In genomic region chr2:26566221-26566620, GRCm38 (mm10) we compare ENCODE assay signal across 8 mouse cellular contexts. TPM values are rescaled to one million over a fixed set of nuclear protein-coding genes. Genes with fewer than 3 reads are reported as not detected.
DNase-seq lines count a peak whose midpoint lies in the region; ATAC-seq and TF ChIP-seq lines count a peak whose summit lies in the region.

No protein-coding gene starts in this region.

- H3K79me2 ChIP-seq in MEL (ENCODE audit: control insufficient read depth, insufficient read depth, low read length, poor library complexity) = no peaks in the 10 kb centered on the region

- H3K9ac ChIP-seq in MEL (ENCODE audit: control insufficient read depth, low read depth, low read length, poor library complexity, severe bottlenecking) = no peak overlapping the region
- H3K9ac ChIP-seq in lung, embryonic 15.5 days = no peak overlapping the region

- peaks cover 0 to 4% of the 10 kb centered on the region in 2 experiments; a peak in 3 of 4 replicates for H3K27me3 ChIP-seq in MEL (ENCODE audit: control insufficient read depth in 1 of 2, insufficient read depth in 2 of 2, low read length in 2 of 2)
- no peaks in the 10 kb centered on the region for H3K27me3 ChIP-seq in lung, embryonic 15.5 days

- peak; percentile 66 for TF ChIP-seq RAD21 in MEL (IDR thresholded peaks at IDR 0.05; ENCODE audit: low read depth, low read length)

- no peak overlapping the region for H3K27ac ChIP-seq in MEL (ENCODE audit: control insufficient read depth, low read depth, low read length)
- no peak overlapping the region for H3K27ac ChIP-seq in lung, embryonic 15.5 days

- TF ChIP-seq POLR2A in MEL (IDR thresholded peaks at IDR 0.05; ENCODE audit: control insufficient read depth in 1 of 2, insufficient read depth in 1 of 2, low read depth in 1 of 2, low read length in 2 of 2, poor library complexity in 1 of 2) = no peak

- peak; percentile 89 to 93 for ATAC-seq in hematopoietic stem cell, adult 5-6 weeks (replicated peaks in 1 of 2; ENCODE audit: insufficient read depth in 1 of 2, low FRiP score in 2 of 2, low TSS enrichment in 1 of 2, low read depth in 1 of 2, poor library complexity in 2 of 2, severe bottlenecking in 2 of 2)
- peak; percentile 37; the same call in 1 of the 2 replicates for ATAC-seq in lung, embryonic 15.5 days (ENCODE audit: borderline replicate concordance, extremely low read depth, low FRiP score, low TSS enrichment)

- no peak overlapping the region for H3K4me3 ChIP-seq in MEL (ENCODE audit: control insufficient read depth in 1 of 2, insufficient read depth in 1 of 2, low read depth in 2 of 2, low read length in 2 of 2)
- H3K4me3 ChIP-seq in lung, embryonic 15.5 days = no peak overlapping the region

- H3K4me2 ChIP-seq in lung, embryonic 15.5 days = no peak overlapping the region

- 18% methylated on average over 4 of the region's 4 CpGs for whole genome bisulfite sequencing in lung, embryonic 15.5 days

- TF ChIP-seq CTCF in MEL (IDR thresholded peaks at IDR 0.05 in 2 of 3, conservative IDR thresholded peaks at IDR 0.05 in 1 of 3; ENCODE audit: control insufficient read depth in 1 of 3, insufficient read depth in 1 of 3, low read depth in 2 of 3, low read length in 3 of 3, poor library complexity in 1 of 3, severe bottlenecking in 1 of 3) = peak; percentile 35 to 67 (median 56); a peak in 5 of 6 replicates

- no peak for TF ChIP-seq EP300 in MEL (IDR thresholded peaks at IDR 0.05; ENCODE audit: low read depth in 1 of 2, low read length in 2 of 2)

- H3K9me3 ChIP-seq in MEL (replicated peaks; ENCODE audit: insufficient read depth, low read length) = no peaks in the 10 kb centered on the region
- H3K9me3 ChIP-seq in lung, embryonic 15.5 days = no peaks in the 10 kb centered on the region

- peak; percentile 50 for DNase-seq in layer of hippocampus, adult 11-12 months (ENCODE audit: low spot score)
- no peak for DNase-seq in layer of hippocampus, postnatal 25 days (ENCODE audit: extremely low spot score in 1 of 2, low spot score in 1 of 2)
- DNase-seq in MEL (ENCODE audit: low read depth, low spot score) = peak; percentile 45
- peak; percentile 15 to 34 for DNase-seq in cerebellum, postnatal 36 days
- DNase-seq in retina, embryonic 14.5 days (ENCODE audit: low spot score) = peak; percentile 82
- no peak for DNase-seq in urinary bladder, adult 18-20 months (ENCODE audit: low spot score in 2 of 2)

- peaks cover 0 to 2% of the 10 kb centered on the region in 2 experiments; a peak in 3 of 4 replicates for H3K4me1 ChIP-seq in MEL (ENCODE audit: control insufficient read depth in 1 of 2, insufficient read depth in 2 of 2, low read length in 2 of 2)
- H3K4me1 ChIP-seq in lung, embryonic 15.5 days = peaks cover 12% of the 10 kb centered on the region

- no peaks in the 10 kb centered on the region; a peak in 1 of 4 replicates for H3K36me3 ChIP-seq in MEL (ENCODE audit: control insufficient read depth in 1 of 2, insufficient read depth in 2 of 2, low read length in 2 of 2)
- H3K36me3 ChIP-seq in lung, embryonic 15.5 days = no peaks in the 10 kb centered on the region

TF ChIP-seq in MEL, 35 proteins besides CTCF, POLR2A, EP300 and RAD21:
- TF ChIP-seq SMC3 (IDR thresholded peaks at IDR 0.05; ENCODE audit: low read depth, low read length) = peak; percentile 49
- no peak for TF ChIP-seq KAT2A (conservative IDR thresholded peaks at IDR 0.05; ENCODE audit: low read depth, low read length)
- peak; percentile 46; the same call in 1 of the 2 replicates for TF ChIP-seq ZC3H11A (IDR thresholded peaks at IDR 0.05; ENCODE audit: low read depth, low read length)
- TF ChIP-seq MAX (IDR thresholded peaks at IDR 0.05; ENCODE audit: low read length) = no peak

RNA-seq across cellular contexts. Expression of gene Egfl7, which starts 13.6 kb away (rescaled TPM):
- total RNA-seq in layer of hippocampus, postnatal 25 days (2021) = 10 to 100 TPM; 56.8 to 68.2 TPM
- 73.9 and 95.4 TPM in 2 replicates for total RNA-seq in MEL (2012; rRNA removed)
- 100 to 1,000 TPM in 1 of 2 experiments, not detected in 1; 125 TPM for polyA plus RNA-seq in MEL (2012; ENCODE audit: insufficient read depth in 1 of 2, insufficient read length in 2 of 2, low read depth in 1 of 2, low replicate concordance in 2 of 2, missing spikeins in 1 of 2)
- total RNA-seq in hematopoietic stem cell, adult 5-6 weeks (2017) = 145 and 179 TPM in 2 replicates
- 339 and 341 TPM in 2 replicates for polyA plus RNA-seq in lung, embryonic 15.5 days (2015; fragmentation: Nextera tagmentation; extraction: Ambion mirVana)

RNA-seq across cellular contexts. Expression of gene Gm20532, which starts 20.2 kb away (rescaled TPM):
- not detected for total RNA-seq in layer of hippocampus, postnatal 25 days (2021)
- total RNA-seq in MEL (2012; rRNA removed) = 0.15 TPM in 1 of 2 replicates, not detected in the other
- not detected for polyA plus RNA-seq in MEL (2012; ENCODE audit: insufficient read depth in 1 of 2, insufficient read length in 2 of 2, low read depth in 1 of 2, low replicate concordance in 2 of 2, missing spikeins in 1 of 2)
- 0.88 TPM in 1 of 2 replicates, not detected in the other for total RNA-seq in hematopoietic stem cell, adult 5-6 weeks (2017)
- polyA plus RNA-seq in lung, embryonic 15.5 days (2015; fragmentation: Nextera tagmentation; extraction: Ambion mirVana) = not detected in 2 replicates

RNA-seq across cellular contexts. Expression of gene Agpat2, which starts 38.0 kb away (rescaled TPM):
- 1 to 10 TPM; 1.2 to 1.9 TPM for total RNA-seq in layer of hippocampus, postnatal 25 days (2021)
- 21.0 and 22.3 TPM in 2 replicates for total RNA-seq in MEL (2012; rRNA removed)
- 10 to 100 TPM in 1 of 2 experiments, not detected in 1; 42.4 TPM for polyA plus RNA-seq in MEL (2012; ENCODE audit: insufficient read depth in 1 of 2, insufficient read length in 2 of 2, low read depth in 1 of 2, low replicate concordance in 2 of 2, missing spikeins in 1 of 2)
- total RNA-seq in hematopoietic stem cell, adult 5-6 weeks (2017) = 49.6 and 81.5 TPM in 2 replicates
- polyA plus RNA-seq in lung, embryonic 15.5 days (2015; fragmentation: Nextera tagmentation; extraction: Ambion mirVana) = 39.1 and 41.1 TPM in 2 replicates

RNA-seq across cellular contexts. Expression of gene Notch1, which starts 49.8 kb away (rescaled TPM):
- total RNA-seq in layer of hippocampus, postnatal 25 days (2021) = 10 to 100 TPM; 31.4 to 38.0 TPM
- 0.39 TPM in 1 of 2 replicates, not detected in the other for total RNA-seq in MEL (2012; rRNA removed)
- under 1 TPM in 1 of 2 experiments, not detected in 1; 0.06 TPM for polyA plus RNA-seq in MEL (2012; ENCODE audit: insufficient read depth in 1 of 2, insufficient read length in 2 of 2, low read depth in 1 of 2, low replicate concordance in 2 of 2, missing spikeins in 1 of 2)
- 21.6 and 23.7 TPM in 2 replicates for total RNA-seq in hematopoietic stem cell, adult 5-6 weeks (2017)
- 22.1 and 23.9 TPM in 2 replicates for polyA plus RNA-seq in lung, embryonic 15.5 days (2015; fragmentation: Nextera tagmentation; extraction: Ambion mirVana)

Comparison
In these comparisons a context has a peak if more than half of its experiments do, and no peak if none do; other contexts are left out.
1. DNase-seq: peak in layer of hippocampus, adult 11-12 months (single experiment), MEL (single experiment), cerebellum, postnatal 36 days (2 of 2) and retina, embryonic 14.5 days (single experiment); none in layer of hippocampus, postnatal 25 days (0 of 2) and urinary bladder, adult 18-20 months (0 of 2).